Mouse (Mus musculus) brain, embryonic 14.5 days (tissue): ENCODE results near the gene Papln. TPM values are rescaled to one million over a fixed set of nuclear protein-coding genes. Genes with fewer than 3 reads are reported as not detected.

Source experiments
- DNase-seq: peaks from one replicate; pipeline ENCODE4 v3.0.0-alpha.2; 2011; ENCODE audit warnings: low read depth
- CTCF ChIP-seq: fragments of 200-500 bp; IDR thresholded peaks from 2 replicates; pipeline ENCODE4 v1.5.1; 2012; ENCODE audit warnings: inconsistent platforms, mild to moderate bottlenecking, moderate library complexity, borderline replicate concordance; ENCODE audit not compliant: insufficient read depth, insufficient read length; ENCODE audit errors: extremely low read depth
- POLR2A ChIP-seq: fragments of 200-500 bp; IDR thresholded peaks from 2 replicates; pipeline ENCODE4 v1.6.1; 2012; ENCODE audit warnings: mild to moderate bottlenecking, inconsistent platforms, borderline replicate concordance; ENCODE audit not compliant: poor library complexity, insufficient read depth, insufficient read length, severe bottlenecking; ENCODE audit errors: extremely low read depth
- polyA plus RNA-seq: library from polyadenylated mRNA; depleted of rRNA; stranded (reverse); fragments of >200 nt; gene quantifications from 2 replicates; pipeline ENCODE4 v1.2.3, GENCODE M21; 2012; rRNA removed

Gene Papln
- polyA plus RNA-seq, 1 experiment = 0.77 TPM

DNA sequence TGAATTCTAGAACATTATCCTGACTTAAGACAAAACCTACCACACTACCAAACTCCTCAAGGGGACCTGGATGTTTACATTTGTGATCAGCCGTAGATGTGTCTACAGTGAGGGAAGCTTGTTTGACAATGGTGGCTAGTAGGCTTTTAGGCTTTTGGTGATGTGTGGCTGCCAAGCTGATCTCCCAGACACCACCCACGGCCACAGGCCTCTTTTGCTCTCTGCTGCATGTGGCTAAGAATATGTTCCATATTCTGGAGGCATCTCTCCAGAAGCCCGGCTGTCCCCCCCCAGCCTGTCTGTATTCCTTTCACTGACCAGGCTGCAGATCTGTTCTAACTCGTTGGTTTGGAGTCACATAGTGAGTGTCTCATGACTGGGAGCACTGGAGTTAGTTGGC, 27.3 kb downstream of the Papln start:
- no peak for TF ChIP-seq CTCF
- no peak for TF ChIP-seq POLR2A

DNA sequence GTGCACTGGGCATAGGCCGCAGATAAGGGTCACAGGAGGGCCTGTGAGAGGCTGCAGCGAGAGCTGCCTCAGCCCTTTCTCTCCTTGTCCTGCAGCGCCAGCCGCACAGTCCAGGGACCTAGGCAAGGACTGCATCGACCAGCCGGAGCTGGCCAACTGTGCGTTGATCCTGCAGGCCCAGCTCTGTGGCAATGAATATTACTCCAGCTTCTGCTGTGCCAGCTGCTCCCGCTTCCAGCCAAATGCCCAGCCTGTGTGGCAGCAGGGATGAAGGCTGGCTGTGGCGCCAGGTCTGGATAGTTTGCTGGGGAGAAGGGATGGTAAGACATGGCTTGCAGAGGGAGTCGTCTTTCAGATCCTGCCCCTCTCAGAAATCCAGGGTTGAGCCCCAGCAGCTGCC, 28.3 kb downstream of the Papln start:
- DNase-seq = peak; percentile 52
- TF ChIP-seq POLR2A = no peak
- TF ChIP-seq CTCF = no peak

More for the DNA sequence above, 27.3 kb downstream of the Papln start:
- no peak for DNase-seq

- no peak for TF ChIP-seq CTCF
- DNase-seq = no peak
Observed at GRCm38 (mm10) chr12:83792706-83793410, 29.4 kb downstream of the Papln start.

DNA sequence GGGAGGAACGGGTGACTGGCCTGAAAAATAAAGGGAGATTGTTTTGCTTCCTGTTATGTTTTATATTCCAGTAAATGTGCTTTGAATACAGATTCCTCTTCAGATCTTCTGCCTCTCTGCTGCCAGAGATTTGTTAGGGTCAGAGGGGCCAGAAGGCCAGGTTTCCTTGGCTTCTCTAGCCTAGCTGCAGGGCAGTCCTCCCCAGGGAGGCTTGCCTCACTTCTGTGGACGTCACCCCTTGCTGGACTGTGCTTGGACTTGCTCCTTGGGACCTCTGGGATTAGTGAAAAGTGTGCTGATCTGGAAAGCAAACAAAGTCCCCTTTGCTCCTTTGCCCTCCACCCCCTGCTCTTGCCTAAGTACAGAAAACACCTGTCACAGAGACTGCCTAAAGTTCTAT, 31.6 kb downstream of the Papln start:
- TF ChIP-seq POLR2A = no peak
- TF ChIP-seq CTCF = no peak

DNA sequence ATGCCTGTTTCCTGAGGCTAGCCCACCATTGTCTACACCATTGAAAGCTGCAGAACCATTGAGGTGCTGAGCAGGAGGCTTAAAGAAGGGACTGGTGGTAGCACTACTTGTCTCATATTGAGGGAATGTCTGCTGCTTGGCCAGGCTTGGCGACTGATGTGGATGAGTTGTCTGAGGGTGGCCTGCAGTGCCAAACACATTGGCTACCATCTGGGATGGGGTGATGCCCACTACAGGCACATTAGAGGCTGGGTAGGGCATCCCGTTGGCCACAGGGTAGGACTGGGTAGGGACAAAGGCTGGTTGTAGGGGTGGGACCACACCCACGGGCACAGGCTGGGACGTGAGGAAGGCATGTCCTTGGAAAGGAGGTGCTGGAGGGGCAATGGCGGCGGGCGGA, 32.2 kb downstream of the Papln start:
- TF ChIP-seq POLR2A = no peak
- TF ChIP-seq CTCF = no peak

More for the DNA sequence above, 31.6 kb downstream of the Papln start:
- DNase-seq = no peak

GRCm38 (mm10) chr12:83798313-83798712, 34.9 kb downstream of the Papln start:
- no peak for DNase-seq

More for the DNA sequence above, 32.2 kb downstream of the Papln start:
- DNase-seq = no peak

GRCm38 (mm10) chr12:83800943-83801342, 37.5 kb downstream of the Papln start:
- no peak for TF ChIP-seq POLR2A
- TF ChIP-seq CTCF = peak; percentile 55; the same call in 1 of the 2 replicates
- DNase-seq = peak; percentile 79

More at GRCm38 (mm10) chr12:83798313-83798712, 34.9 kb downstream of the Papln start:
- TF ChIP-seq CTCF (no peak), POLR2A (no peak)

GRCm38 (mm10) chr12:83803641-83804040, 40.2 kb downstream of the Papln start:
- TF ChIP-seq CTCF (no peak), POLR2A (no peak)
- DNase-seq = no peak

- no peak for TF ChIP-seq CTCF
- TF ChIP-seq POLR2A = no peak
- no peak for DNase-seq
Observed at GRCm38 (mm10) chr12:83811901-83812300, 48.5 kb downstream of the Papln start.

- no peak for DNase-seq
- TF ChIP-seq POLR2A (no peak), CTCF (no peak)
Observed at GRCm38 (mm10) chr12:83816616-83817015, 53.2 kb downstream of the Papln start.

DNA sequence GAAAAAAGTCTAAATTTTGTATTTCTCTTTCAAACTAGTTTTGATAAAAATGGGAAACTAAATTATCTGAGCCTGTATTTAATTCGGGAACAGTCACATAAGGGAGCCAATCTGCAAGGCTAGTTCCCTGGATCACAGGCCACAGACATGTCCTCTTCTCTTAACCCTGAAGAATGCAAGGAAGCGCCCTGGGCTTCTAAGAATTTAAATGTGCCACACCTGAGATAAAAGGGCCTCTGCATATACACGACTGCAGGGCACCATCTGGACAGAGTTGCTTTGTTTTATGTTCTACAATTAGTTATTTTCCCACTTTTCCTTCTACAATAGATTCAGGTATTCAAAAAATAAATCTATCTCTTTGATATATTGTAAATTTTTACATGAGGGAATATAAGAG, 67.0 kb downstream of the Papln start:
- no peak for DNase-seq
- TF ChIP-seq CTCF (no peak), POLR2A (no peak)

DNA sequence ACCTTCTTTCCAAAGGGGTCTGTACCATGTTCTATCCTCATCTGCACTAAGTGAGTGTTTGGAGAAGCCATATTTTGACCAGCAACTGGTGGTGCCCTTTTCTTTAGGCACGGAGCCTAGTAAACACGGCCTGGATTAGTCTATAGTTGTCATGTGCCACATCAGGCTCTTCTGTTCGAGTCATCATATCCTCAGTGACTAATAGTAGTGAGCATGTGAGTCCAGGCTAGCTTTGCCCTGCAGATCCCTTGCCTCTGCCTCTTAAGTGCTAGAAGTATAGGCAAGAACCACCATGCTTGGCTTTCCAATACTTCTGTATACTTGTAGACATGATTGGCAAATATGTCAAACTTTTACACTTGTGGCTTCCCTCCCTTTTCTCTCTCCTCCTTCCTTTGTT, 70.5 kb downstream of the Papln start:
- no peak for TF ChIP-seq POLR2A
- DNase-seq = no peak

DNA sequence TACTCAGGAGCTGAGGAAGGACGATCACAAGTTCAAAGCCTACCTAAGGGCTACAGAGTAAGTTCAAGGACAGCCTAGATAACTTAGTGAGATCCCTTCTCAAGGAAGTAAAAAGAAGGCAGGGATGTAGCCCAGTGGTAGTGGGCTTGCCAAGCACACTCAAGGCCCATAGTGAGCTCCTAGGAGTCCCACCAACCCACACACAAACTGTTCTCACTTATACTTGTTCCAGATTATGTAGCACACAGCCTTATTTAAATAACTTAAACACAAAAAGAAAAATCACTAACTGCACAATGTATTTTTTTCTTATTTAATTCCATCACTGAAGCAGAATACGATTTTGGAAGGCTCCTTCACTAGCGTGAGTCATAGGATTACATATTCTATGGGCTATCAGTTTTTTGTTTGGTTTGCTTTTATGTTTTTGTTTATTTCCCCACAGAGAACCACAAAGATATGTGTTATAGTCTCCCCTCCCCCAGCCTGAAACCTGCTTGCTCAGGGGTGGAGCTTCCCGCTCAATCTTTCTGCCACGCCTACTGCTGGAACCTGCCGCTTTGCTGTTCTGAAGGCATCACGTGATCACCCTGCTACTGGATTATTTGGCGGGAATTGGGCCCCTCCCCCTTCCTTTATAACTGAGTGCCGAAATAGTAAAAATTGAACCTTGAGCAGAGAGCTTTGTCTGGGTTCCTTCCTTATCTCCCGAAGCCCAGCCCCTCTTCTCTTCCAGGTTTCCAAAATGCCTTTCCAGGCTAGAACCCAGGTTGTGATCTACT, 78.2 kb downstream of the Papln start:
- no peak for TF ChIP-seq POLR2A
- no peak for TF ChIP-seq CTCF
- no peak for DNase-seq

Other genes with a start within 250 kb of the Papln start
- gene Dcaf4, start 243.2 kb upstream of the Papln start, polyA plus RNA-seq = 51.2 and 57.4 TPM in 2 replicates
- gene Zfyve1, start 166.4 kb upstream of the Papln start, polyA plus RNA-seq = 49.4 and 54.1 TPM in 2 replicates
- gene Rbm25, start 132.4 kb upstream of the Papln start, polyA plus RNA-seq = 133 and 166 TPM in 2 replicates
- 25.4 and 53.0 TPM in 2 replicates for gene Psen1, start 75.5 kb upstream of the Papln start, polyA plus RNA-seq
- 36.7 and 44.7 TPM in 2 replicates for gene Numb, start 158.3 kb downstream of the Papln start, polyA plus RNA-seq
- 16.4 and 19.2 TPM in 2 replicates for gene Riox1, start 187.0 kb downstream of the Papln start, polyA plus RNA-seq
- gene Heatr4, start 221.2 kb downstream of the Papln start, polyA plus RNA-seq = not detected in 2 replicates
- gene Acot2, start 224.2 kb downstream of the Papln start, polyA plus RNA-seq = 3.1 and 4.5 TPM in 2 replicates
- 45.3 and 47.0 TPM in 2 replicates for gene Acot1, start 245.9 kb downstream of the Papln start, polyA plus RNA-seq